Mouse (Mus musculus) hematopoietic stem cell, adult 5-6 weeks (primary cell): ENCODE measurements around the gene Sprr2a2. TPM values are rescaled to one million over a fixed set of nuclear protein-coding genes. Genes with fewer than 3 reads are reported as not detected.
A peak's percentile ranks its signal among the peaks of the same experiment; 100 is the strongest.
"Not testable (repeated sequence)": the region's sequence is repeated elsewhere in the genome, so short reads cannot be mapped to it uniquely, and the experiment has no call there.

Experiments used
- ATAC-seq, 2 experiments: fragments of 125-278 bp in 1 of 2; replicated peaks in 1 of 2; 2 replicates each; pipeline ENCODE4 v1.8.0; 2016 to 2017; ENCODE audit warnings: inconsistent platforms in 2 of 2, mild to moderate bottlenecking in 2 of 2, moderate number of reproducible peaks in 2 of 2, low read depth in 1 of 2, moderate TSS enrichment in 1 of 2; ENCODE audit not compliant: low FRiP score in 2 of 2, poor library complexity in 2 of 2, severe bottlenecking in 2 of 2, insufficient read depth in 1 of 2, low TSS enrichment in 1 of 2
- total RNA-seq: library from RNA; stranded (forward); fragments of 172-1452, 232-1000 nt; gene quantifications from 2 replicates; pipeline ENCODE4 v1.2.3, GENCODE M21; 2017

Gene Sprr2a2
- total RNA-seq, 1 experiment from 2014 or later, result not detected

- peak; percentile 25 to 40; a peak in 3 of 4 replicates for ATAC-seq
These were observed 38.1 kb downstream of the Sprr2a2 start for GRCm38 (mm10) chr3:92253860-92254259.

DNA sequence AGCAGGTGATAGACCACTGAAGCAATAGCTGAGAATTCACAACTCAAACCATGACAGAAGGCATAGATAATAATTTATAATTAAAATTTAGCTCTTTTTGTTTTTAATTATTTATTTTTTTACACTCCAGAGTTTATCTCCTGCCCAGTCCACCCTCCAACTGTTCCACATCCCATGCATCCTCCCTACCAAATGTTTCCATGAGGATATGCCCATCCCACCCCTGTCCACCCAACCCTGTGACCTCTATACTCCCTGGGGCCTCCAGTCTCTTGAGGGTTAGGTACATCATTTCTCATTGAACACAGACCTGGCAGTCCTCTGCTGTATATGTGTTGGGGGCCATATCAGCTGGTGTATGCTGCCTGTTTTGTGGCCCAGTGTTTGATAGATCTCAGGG lies 42.8 kb downstream of the Sprr2a2 start:
- not testable (repeated sequence) for ATAC-seq

- ATAC-seq, result not testable (repeated sequence)
These were observed 47.7 kb downstream of the Sprr2a2 start for GRCm38 (mm10) chr3:92263462-92263861.

DNA sequence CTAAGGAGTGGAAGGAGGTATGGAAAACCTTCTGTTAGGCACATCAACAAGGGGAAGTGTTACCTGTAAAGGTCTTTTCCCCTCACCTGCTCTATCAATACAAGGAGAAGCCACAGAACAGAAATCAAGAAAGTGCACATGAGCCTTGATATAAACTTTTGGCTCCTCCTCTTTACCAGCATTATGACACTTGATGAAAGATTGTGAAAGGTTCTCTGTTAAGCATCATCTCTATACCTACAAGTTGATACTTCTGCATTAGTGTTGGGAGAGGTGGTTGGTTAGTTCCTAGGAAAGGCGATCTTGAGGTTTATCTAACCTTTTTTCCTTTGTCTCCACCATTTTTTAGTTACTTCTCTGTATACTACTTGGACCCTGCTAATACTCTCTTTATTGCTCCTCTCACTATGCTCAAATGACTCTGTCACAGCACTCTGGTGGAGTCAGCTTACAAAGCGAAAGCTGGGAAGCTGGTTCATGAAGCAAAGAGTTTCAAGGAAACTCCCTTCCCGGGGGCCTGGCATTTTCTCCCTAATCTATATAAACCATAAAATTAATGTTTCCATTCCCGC lies 55.8 kb downstream of the Sprr2a2 start:
- peak; percentile 12 to 40; a peak in 2 of 4 replicates for ATAC-seq

DNA sequence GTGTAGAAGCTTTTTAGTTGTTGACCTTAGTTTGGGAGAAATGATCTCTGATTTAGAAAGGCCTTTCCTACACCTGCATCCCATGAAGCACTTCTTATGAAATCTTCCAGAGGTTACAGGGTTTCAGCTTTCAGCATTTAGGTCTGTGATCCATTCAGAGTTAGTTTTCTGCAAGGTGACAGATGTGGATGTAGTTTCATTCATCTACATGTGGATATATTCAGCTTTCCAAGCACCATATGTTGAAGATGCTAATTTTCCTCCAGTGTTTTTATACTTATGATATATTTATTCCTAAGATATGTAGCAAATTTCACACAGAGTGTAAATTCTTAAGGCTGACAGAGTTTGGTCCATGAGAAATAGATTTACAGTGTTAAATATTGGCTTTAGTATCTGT lies 57.8 kb downstream of the Sprr2a2 start:
- not testable (repeated sequence) for ATAC-seq

- not testable (repeated sequence) for ATAC-seq
These were observed 58.3 kb downstream of the Sprr2a2 start for GRCm38 (mm10) chr3:92274018-92274417.

- ATAC-seq, result not testable (repeated sequence)
These were observed 63.9 kb downstream of the Sprr2a2 start for GRCm38 (mm10) chr3:92279663-92280062.

DNA sequence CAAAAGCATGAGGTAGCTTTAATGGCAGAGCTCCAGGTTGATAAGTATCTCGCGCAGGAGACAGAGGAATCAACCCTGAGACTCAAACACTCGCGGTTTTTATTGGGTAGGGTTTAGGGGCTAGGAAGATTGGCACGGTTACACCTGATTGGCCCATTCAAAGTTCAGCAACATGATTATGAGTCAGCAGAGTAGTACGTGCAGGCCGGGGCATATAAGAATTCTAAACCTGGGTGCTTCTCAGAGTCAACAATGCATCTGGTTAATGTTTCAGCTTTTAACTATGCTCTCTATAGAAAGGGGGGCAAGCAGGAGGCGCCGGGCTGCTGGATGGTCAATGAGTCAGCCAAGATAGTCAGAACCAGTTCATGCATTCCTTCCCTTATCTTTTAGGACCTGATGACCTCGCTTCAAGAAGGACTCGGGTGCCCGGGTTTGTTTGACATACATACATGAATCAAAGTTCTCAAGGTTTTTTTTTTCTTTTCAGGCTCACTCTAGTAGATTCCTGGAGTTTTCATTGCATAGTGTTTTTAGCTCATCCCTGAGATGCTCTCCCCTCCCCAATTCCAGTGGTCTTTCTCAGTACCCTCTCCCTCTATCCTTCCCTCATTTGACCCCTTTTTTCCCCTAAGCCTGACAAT lies 65.4 kb downstream of the Sprr2a2 start:
- ATAC-seq, result not testable (repeated sequence)

DNA sequence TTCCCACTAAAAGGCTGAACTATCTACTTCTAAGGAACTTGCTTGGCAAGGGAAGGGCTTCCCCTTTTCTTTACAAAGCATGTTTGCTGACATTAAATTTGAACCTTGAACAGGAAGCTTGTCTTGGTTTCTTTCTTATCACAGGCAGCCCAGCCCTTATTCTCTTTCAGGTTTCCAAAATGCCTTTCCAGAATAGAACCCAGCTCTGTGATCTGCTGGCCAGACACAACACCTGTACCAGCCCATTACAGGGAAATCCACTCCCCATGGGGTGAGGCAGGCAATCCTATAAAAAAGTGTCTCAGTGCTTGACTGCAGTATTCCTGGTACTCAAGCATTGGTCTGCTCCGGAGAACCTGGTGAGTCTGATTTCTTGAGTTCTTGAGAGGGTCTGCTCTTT lies 69.4 kb downstream of the Sprr2a2 start, which contains the start of gene Sprr2a3:
Gene Sprr2a3 (plus strand): TSS at position 317 of the 400 bp plus-strand sequence.
- peak; percentile 43 to 55; a peak in 2 of 4 replicates for ATAC-seq

DNA sequence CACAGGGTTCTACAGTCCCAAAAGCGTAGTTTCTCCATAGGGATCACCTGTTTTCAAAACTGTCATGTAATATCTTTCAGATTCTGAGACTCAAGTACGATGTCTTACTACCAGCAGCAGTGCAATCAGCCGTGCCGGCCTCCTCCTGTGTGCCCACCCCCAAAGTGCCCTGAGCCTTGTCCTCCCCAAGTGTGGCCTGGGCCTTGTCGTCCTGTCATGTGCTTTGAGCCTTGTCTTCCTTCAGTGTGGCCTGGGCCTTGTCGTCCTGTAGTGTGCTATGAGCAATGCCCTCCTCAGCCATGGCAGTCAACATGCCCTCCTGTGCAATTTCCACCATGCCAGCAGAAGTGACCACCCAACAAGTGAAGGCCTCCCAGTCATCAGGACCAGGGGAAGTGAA lies 72.8 kb downstream of the Sprr2a2 start:
- peak in 1 of 2 experiments; percentile 21; a peak in 1 of 4 replicates for ATAC-seq

Other genes starting within 250 kb of the Sprr2a2 start
- gene Pglyrp3, start 201.3 kb upstream of the Sprr2a2 start, total RNA-seq, result not detected in 2 replicates
- gene Lor, start 132.8 kb upstream of the Sprr2a2 start, total RNA-seq, result not detected in 2 replicates
- not detected in 2 replicates for gene Prr9, start 92.0 kb upstream of the Sprr2a2 start, total RNA-seq
- not detected in 2 replicates for gene Lelp1, start 73.2 kb upstream of the Sprr2a2 start, total RNA-seq
- gene Sprr2a1, start 121 bp upstream of the Sprr2a2 start, total RNA-seq, result not detected in 2 replicates
- gene Sprr2a3, start 69.5 kb downstream of the Sprr2a2 start, total RNA-seq, result not detected in 2 replicates
- gene Sprr2b, start 100.7 kb downstream of the Sprr2a2 start, total RNA-seq, result not detected in 2 replicates
- not detected in 2 replicates for gene Sprr2d, start 123.2 kb downstream of the Sprr2a2 start, total RNA-seq
- gene Sprr2e, start 136.2 kb downstream of the Sprr2a2 start, total RNA-seq, result not detected in 2 replicates
- gene Sprr2f, start 149.3 kb downstream of the Sprr2a2 start, total RNA-seq, result not detected in 2 replicates
- not detected in 2 replicates for gene Sprr2h, start 169.8 kb downstream of the Sprr2a2 start, total RNA-seq
- not detected in 2 replicates for gene Sprr2i, start 192.1 kb downstream of the Sprr2a2 start, total RNA-seq
- gene Sprr2j-ps, start 202.2 kb downstream of the Sprr2a2 start, total RNA-seq, result not detected in 2 replicates
- gene Gm9774, start 213.5 kb downstream of the Sprr2a2 start, total RNA-seq, result 1.0 and 1.6 TPM in 2 replicates
- gene Sprr2k, start 216.7 kb downstream of the Sprr2a2 start, total RNA-seq, result not detected in 2 replicates
- gene Sprr1b, start 222.9 kb downstream of the Sprr2a2 start, total RNA-seq, result not detected in 2 replicates
- not detected in 2 replicates for gene Sprr3, start 242.8 kb downstream of the Sprr2a2 start, total RNA-seq